Mouse (Mus musculus) T-helper 17 cell (primary cell): ENCODE results near the gene Fads6.

ENCODE experiments used
- in situ Hi-C, 2 experiments: fragments of 300-600 bp; cut with MboI, MseI; formaldehyde crosslinking; loops; 1 replicate in 1 of 2; 2 replicates in 1 of 2; pipeline ENCODE4 v1.15.1; 2025; ENCODE audit warnings: high pct_unique_total_duplicates in 2 of 2

Fads6 gene

GRCm38 (mm10) chr11:115276780-115277603 is 20.5 kb downstream of the Fads6 start, which contains the start of gene Fdxr:
TSS of gene Fdxr (minus strand) at chr11:115277050.
- in situ Hi-C loops = no loop called here

GRCm38 (mm10) chr11:115275954-115276353 is 21.5 kb downstream of the Fads6 start:
- in situ Hi-C loops = no loop called here

- in situ Hi-C loops = no loop called here
Observed at GRCm38 (mm10) chr11:115275509-115275908, 22.0 kb downstream of the Fads6 start.

DNA sequence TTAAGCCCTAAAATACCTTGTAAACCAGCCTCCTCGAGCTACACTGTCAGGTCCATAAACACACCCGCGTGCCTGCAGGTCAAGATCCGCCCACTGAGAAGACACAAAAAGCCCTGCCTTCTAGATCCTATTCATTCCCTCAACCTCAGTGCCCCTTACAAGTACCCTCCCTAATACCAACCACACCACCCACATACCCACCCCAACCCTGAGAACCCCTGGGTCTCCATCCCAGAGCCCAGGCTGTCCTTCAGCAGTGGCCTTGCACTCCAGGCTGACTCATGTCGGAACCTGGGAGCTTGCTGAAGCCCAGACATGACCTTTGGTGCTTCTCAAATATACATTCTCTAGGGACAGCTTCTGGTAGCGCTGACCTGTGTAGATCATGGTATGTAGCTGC is 22.7 kb downstream of the Fads6 start:
- in situ Hi-C loops = loop anchor here (5.0 kb wide), 1 partner anchor 112 kb away; the partner anchor contains the start of gene Slc9a3r1 (in 2 of the 2)

DNA sequence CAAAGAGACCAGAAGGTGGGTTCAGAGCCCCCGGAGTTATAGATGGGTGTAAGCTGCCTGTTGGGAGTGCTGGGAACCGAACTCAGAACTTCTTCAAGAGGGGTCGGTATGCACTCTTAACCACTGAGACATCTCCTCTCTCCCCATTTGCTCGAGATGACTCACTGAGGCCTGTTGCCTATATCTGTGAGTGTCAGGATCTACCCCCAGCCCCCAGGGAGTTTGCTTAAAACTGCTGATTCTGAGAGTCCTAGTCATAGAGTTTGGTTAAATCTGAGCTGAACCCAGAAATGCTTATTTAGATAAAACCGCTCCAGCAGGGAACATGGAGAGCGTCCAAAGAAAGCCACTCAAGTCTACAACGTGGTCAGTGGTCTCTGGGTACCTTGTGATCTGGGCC is 23.3 kb downstream of the Fads6 start:
- in situ Hi-C loops = loop anchor here (5.0 kb wide), 1 partner anchor 112 kb away; the partner anchor contains the start of gene Slc9a3r1 (in 2 of the 2)

GRCm38 (mm10) chr11:115273735-115274134 is 23.7 kb downstream of the Fads6 start:
- in situ Hi-C loops = loop anchor here (5.0 kb wide), 1 partner anchor 111 kb away; the partner anchor contains the start of gene Slc9a3r1 (in 2 of the 2)

- in situ Hi-C loops = loop anchor here (5.0 kb wide), 1 partner anchor 111 kb away; the partner anchor contains the start of gene Slc9a3r1 (in 2 of the 2)
Observed at GRCm38 (mm10) chr11:115272894-115273498, 24.5 kb downstream of the Fads6 start.

DNA sequence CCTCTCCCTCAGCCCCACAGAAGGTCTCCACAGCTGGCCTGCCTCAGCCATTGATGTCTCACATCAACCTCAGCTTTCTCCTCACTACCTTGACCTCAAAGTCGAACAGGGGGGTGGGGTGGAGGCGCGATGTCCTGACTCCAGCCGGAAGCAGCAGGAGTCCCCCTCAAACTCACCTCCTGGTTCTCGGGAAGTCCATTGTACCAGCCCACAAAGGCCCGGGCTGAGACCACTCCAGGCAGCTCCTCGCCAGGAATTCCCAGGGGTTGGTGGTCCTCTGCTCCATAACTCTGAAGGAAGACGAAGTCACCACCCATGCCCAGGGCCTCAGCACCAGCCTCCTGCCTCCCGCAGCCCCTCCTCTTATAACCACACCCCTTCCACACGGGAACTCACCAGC is 26.0 kb downstream of the Fads6 start:
- in situ Hi-C loops = loop anchor here (5.0 kb wide), 1 partner anchor 109 kb away; the partner anchor contains the start of gene Slc9a3r1 (in 2 of the 2)

- in situ Hi-C loops = loop anchor here (5.0 kb wide), 1 partner anchor 109 kb away; the partner anchor contains the start of gene Slc9a3r1 (in 2 of the 2)
Observed at GRCm38 (mm10) chr11:115271052-115271451, 26.4 kb downstream of the Fads6 start.

DNA sequence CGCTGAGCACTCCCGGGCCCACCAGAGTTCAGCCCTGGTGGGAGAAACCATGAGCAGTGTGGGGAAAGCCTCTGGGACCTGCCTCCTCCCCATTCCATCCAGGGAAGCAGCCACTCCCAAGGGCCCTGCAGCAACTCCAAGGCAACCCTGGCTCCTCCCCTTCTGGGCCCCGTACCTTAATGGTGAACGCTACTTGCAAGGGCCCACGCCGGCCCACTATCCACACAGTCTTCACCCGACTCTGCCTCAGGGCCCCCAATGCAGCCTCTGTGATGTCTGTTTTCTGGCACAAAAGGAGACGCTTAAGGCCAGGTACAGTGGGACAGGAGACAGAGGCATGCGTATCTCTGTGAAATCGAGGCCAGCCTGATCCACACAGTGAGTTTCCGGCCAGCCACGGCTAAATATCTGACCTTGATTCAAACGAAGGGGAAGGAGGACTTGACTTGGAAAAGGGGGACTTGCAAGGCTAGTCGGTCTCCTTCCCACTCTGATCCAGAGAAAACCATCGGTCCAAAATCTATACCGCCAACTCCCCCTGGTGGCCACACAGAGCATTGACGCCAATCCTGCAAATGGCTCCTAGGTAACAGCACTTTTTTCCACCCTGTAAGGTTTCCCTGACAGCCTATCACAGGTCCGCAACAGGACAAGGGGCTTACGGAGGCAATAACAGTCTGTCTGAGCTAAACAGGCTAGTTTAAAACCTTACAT is 27.2 kb downstream of the Fads6 start:
- in situ Hi-C loops = loop anchor here (5.0 kb wide), 1 partner anchor 108 kb away; the partner anchor contains the start of gene Slc9a3r1 (in 2 of the 2)

DNA sequence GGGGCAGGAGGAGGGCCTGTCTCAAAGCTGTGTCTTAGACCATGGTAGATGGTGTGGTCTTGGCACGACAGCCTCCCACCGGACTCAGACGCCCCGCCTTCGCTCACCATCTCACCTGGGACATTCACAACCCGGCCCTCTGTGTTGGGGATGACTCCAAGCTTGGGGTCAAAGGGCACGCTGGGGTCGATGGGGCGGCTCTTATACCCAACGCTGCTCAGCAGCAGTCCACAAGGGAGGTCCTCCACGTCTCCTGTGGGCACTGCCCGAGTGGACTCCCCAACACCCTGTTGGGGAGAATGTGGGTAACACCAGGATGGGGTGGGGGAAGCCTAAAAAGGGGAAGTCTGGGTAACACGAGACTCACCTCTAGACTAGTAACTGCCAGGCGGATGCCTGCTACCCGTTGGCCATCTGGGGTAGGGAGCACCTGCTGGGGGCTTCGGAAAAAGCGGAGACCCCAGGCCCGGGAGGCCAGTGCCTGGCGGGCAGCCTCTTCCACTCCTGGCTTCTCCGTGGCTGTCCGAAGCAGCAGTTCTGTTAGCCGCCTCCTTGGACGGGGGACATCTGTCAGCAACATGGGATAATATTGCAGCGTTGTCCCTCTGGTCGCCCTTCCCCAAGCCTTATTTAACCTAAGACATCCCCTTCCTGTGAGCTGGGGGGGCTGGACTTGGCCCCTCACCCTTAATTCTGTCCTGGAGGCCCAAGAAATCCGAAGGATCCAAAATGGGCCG is 28.0 kb downstream of the Fads6 start:
- in situ Hi-C loops = loop anchor here (5.0 kb wide), 1 partner anchor 107 kb away; the partner anchor contains the start of gene Slc9a3r1 (in 2 of the 2)

- in situ Hi-C loops = no loop called here
Observed at GRCm38 (mm10) chr11:115267958-115268357, 29.5 kb downstream of the Fads6 start.

DNA sequence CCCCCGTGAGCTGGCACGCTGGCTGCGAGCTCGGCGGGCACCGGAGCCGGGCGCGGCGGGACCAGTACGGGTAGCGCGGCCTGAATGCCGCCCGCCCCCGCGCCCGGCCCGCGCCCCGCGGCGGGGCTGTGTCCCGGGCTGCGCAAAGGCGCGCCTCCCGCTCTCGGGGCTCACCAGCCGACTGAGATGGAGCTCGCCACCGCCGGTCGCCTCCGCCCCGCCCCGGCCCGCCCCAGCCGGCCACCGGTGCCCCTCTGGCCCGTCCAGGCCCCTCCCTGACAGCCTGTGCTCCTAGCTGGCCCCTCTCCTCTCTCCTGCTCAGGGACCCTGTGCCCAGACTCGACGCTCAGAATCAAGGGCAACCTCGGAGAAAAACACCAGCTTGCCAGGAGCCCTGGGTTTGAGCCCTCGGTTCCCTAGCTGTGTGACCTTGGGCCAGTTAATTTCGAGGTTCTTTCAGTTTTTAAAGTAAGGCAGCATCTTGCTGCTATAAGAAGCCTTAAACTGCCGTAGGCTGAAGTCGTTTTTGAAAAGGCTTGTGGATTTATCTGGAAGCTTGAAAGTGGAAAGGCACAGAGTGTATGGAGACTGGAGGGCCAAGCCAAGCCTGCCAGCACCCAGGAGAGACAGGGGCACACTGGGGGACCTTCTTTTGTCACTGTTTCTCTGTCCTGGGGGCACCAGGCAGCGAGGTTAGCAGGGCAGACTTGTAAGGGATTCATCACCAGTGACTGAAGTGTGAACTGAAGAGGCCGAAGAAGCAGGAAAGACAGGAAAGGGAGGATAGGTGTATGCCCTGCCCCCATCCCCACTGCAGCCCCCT is 30.2 kb downstream of the Fads6 start, which contains the start of gene Grin2c:
Grin2c (minus strand) TSS at position 183 of the 823 bp plus-strand sequence.
- in situ Hi-C loops = no loop called here

DNA sequence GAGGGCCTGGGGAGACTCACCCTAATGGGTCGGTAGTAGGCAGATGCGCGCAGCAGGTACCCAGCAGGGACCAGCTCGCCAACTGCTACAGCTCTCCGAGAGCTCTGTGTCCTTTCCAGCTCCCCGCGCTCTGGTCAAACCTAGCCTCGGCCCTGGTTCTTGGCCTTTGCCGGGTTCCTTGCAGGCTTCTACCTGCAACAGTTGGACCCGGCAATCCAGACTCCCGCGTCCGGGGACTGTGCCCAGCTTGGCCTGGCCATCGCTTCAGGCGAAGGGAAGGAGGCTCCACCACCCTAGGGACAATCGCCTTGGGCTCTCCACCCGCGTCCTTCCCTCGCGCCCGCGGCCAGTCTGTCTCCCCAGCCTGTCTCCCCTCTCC is 31.1 kb downstream of the Fads6 start:
- in situ Hi-C loops = no loop called here

DNA sequence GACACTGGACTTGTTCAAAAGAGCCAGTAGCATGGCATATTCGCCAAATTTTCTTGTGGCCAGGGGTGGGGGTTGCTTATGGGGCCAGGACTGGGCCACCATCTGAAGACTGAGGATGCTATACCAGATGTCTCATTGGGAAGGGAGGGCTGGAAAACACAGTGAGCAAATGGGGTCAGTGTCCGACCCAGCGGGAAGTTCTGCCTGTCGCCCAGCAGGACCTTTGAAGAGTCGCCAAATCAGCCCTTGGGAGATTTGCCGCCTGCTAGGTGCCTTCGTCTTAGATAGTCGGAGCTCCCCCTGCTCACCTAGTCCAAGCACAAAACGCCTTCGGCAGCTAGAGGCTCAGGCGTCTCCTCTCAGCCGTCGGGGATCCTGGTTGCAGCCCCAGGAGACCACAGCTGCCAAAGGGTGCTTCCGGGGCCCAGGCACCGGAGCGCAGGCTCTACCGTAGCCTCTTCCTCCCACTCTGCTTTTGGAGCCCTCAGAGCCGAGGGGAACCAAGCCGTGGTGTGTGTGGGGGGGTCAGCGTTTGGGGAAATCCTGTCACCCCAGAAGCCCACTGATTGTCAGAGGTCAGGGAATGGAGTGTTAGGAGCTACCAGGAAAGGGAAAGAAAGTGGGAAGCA is 31.6 kb downstream of the Fads6 start:
- in situ Hi-C loops = no loop called here

DNA sequence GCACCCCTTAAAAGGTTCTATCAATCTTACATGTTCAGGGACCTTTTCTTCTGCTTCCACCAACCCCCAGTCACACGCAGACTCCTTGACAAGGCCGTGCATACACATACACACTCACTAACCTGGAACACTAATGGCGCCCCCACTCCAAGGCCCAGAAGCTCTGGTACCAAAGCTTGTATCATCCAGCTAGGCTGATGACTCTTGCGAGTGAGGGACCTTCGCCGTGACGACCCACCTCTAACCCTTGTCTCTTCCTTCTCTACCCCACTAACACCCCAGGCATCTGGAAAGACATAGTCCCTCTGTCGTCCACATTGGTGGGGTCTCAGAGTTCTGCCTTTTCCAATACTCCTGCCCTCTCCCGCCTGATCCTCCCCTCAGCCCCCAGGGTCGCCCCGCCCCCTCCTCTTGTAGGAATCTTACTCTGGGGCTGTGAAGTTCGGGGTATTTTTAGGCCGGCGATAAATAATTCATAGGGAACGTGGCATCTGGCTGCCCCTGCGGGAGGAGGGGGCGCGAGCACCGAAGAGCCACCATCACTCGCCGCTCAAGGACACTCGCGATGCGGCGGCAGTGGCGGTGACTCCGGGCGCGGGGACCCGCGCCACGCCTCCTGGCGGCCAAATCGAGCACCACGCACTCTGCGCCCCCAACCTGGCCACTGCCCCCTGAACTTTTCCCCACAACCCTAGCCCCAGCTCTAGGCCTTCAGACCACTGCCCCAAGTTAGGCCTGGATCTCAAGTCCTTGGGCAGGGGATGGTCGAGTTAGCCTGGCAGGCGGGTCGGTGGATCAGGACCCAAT is 32.4 kb downstream of the Fads6 start:
- in situ Hi-C loops = loop anchor here (5.0 kb wide), 2 partner anchors 58 to 173 kb away; partner anchors contain the start of gene Rab37 (in 1 of the 2)

DNA sequence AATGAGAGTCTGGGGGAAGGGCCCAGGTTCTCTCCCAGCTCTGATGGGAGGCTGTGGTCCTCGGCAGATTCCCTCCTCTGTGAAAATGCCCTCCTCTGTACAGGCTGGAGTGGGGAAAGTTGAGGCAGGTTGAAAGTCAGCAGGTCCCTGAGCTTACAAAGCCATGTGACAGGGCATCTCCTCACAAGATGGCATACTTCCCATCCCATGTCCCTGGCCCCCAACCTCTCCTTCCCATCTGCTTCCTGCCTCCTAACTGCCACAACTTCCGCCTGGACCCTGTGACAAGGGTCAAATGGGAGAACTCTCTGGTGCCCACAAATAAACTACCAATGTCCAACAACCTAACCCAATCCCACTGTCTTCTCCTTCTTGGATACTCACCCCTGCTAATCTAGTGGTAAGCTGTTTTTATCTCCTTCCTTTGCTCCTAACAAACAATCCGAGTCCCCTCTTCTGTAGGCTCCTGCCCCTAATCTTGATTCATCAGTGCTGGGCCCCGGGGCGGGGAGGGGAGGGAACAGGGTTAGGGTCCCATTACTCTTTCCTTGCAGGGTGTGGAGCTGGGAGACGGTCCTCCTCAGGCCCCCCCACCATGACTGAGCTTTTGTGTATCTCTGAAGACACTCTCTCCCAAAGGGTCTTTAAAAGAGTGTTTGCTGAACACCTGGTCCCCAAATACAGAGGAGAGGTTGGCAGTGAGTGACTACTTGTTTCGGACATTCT is 33.2 kb downstream of the Fads6 start:
- in situ Hi-C loops = loop anchor here (5.0 kb wide), 2 partner anchors 57 to 172 kb away; partner anchors contain the start of gene Rab37 (in 1 of the 2)

GRCm38 (mm10) chr11:115262954-115263353 is 34.5 kb downstream of the Fads6 start:
- in situ Hi-C loops = loop anchor here (5.0 kb wide), 2 partner anchors 56 to 171 kb away; partner anchors contain the start of gene Rab37 (in 1 of the 2)
